Mouse (Mus musculus) small intestine, adult 2 months (tissue): ENCODE data around the gene 4930469K13Rik.

Experiments
- CTCF ChIP-seq: fragments of 200-500 bp; IDR thresholded peaks from 2 replicates; pipeline ENCODE4 v1.5.1; 2012; ENCODE audit warnings: low read depth, mild to moderate bottlenecking, control low read depth, inconsistent platforms, low read length, moderate library complexity, mixed read lengths; ENCODE audit not compliant: insufficient replicate concordance, insufficient read length; ENCODE audit errors: extremely low read depth
- POLR2A ChIP-seq: fragments of 200-500 bp; IDR thresholded peaks from 2 replicates; pipeline ENCODE4 v1.6.1; 2012; ENCODE audit warnings: low read depth, mild to moderate bottlenecking, control low read depth, inconsistent platforms, low read length, moderate library complexity

GRCm38 (mm10) chr11:34123147-34123546, 24.8 kb upstream of the 4930469K13Rik start:
- no peak for TF ChIP-seq CTCF
- TF ChIP-seq POLR2A: no peak
